Mouse (Mus musculus) gastrocnemius, postnatal 36 days (tissue): Measurements from ENCODE around the gene Pdpk1. TPM values are rescaled to one million over a fixed set of nuclear protein-coding genes. Genes with fewer than 3 reads are reported as not detected.
"Not testable (repeated sequence)": the region's sequence is repeated elsewhere in the genome, so short reads cannot be mapped to it uniquely, and the experiment has no call there.

Experiments
- DNase-seq, 2 experiments: peaks; one replicate each; pipeline ENCODE4 v3.0.0; 2022
- intact Hi-C: fragments of 180-260 bp; cut with DNase I; formaldehyde crosslinking; loops from one replicate; pipeline ENCODE4 v1.15.1; 2025
- total RNA-seq, 2 experiments: library from RNA; stranded (reverse); gene quantifications; 2 replicates each; pipeline ENCODE4 v1.2.3; 2021

Gene Pdpk1
- total RNA-seq, 2 experiments from 2014 or later = 35.5 to 39.9 TPM

DNA sequence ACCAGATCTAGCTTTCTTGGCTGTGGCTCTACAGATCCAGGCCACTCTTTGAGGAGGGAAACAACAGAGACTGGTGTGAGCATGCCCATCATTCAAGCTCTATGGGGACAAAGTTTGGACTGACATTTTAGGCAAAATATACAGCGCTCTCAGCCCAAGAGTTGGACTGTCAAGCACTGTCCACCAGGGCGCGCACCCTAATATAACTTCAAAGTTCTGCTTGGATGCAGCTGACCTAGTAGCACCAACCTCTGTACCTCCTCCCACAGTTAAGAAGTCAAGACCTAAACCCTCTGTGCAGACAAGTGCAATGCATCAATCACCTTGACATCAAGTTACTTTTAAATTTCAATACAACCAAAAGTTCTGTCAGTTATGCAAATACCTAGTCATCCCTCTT, 19.2 kb downstream of the Pdpk1 start:
- no peak for DNase-seq
- intact Hi-C loops = no loop called here

GRCm38 (mm10) chr17:24129246-24129645, 21.5 kb downstream of the Pdpk1 start:
- intact Hi-C loops, DNase-seq: not testable (repeated sequence)

DNA sequence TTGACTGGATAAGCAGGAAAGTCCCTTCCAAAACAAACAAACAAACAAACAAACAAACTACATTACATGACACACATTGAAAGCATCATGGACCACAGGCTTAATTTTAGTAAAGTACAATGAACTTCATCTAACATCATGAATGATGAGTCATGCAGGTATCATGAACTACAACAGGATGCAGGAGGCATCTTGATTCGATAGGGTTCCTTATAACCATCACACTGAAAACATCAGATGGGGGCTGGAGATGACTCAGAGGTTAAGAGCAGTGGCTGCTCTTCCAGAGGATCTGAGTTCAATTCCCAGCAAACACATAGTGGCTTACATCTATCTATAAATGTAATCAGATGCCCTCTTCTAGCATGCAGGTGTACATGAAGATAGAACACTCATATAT, 23.1 kb downstream of the Pdpk1 start:
- DNase-seq = no peak
- intact Hi-C loops = no loop called here

- intact Hi-C loops = no loop called here
- no peak for DNase-seq
These were observed 23.9 kb downstream of the Pdpk1 start for GRCm38 (mm10) chr17:24126801-24127200.

GRCm38 (mm10) chr17:24119446-24119845, 31.3 kb downstream of the Pdpk1 start:
- intact Hi-C loops = no loop called here
- no peak for DNase-seq

- DNase-seq = no peak
- intact Hi-C loops = no loop called here
These were observed 37.7 kb downstream of the Pdpk1 start for GRCm38 (mm10) chr17:24113031-24113430.

DNA sequence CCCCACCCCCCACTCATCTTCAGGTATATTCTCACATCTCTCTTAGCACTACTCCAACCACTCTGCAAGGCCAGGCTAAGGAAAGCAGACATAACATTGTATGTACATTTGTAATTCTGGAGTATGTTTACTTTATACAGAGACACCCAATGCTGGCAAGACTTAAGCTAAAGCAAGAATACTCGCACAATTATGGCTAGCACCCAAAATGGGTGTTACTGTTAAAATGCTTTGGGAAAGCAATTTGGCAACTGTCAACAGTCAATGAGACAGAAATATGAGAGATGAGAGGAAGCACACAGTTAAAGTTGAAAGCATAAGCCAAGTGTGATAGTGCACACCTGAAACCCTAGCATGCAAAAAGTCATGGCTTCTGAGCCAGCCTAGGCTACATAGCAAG, 39.5 kb downstream of the Pdpk1 start:
- no peak for DNase-seq
- intact Hi-C loops = no loop called here

- intact Hi-C loops = no loop called here
- no peak for DNase-seq
These were observed 41.8 kb downstream of the Pdpk1 start for GRCm38 (mm10) chr17:24108896-24109295.

GRCm38 (mm10) chr17:24105111-24105510, 45.6 kb downstream of the Pdpk1 start:
- intact Hi-C loops = no loop called here
- DNase-seq = no peak

- intact Hi-C loops = no loop called here
- no peak for DNase-seq
These were observed 52.4 kb downstream of the Pdpk1 start for GRCm38 (mm10) chr17:24098354-24098753.

- intact Hi-C loops = no loop called here
- no peak for DNase-seq
These were observed 60.1 kb downstream of the Pdpk1 start for GRCm38 (mm10) chr17:24090575-24090974.

DNA sequence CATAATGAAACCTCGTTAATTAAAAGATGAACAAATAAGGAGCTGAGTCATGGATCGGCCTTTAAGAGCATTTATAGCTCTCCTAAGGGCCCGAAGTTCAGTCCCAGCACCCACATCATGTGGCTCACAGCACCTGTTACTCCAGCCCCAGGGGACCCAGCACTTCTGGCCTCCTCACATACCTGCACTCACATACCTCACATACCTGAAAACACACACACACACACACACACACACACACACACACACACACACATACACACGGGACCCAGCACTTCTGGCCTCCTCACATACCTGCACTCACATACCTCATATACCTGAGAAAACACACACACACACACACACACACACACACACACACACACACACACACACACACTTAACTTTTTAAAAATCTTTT, 64.3 kb downstream of the Pdpk1 start:
- intact Hi-C loops, DNase-seq: not testable (repeated sequence)

GRCm38 (mm10) chr17:24084593-24084992, 66.1 kb downstream of the Pdpk1 start:
- no peak for DNase-seq
- intact Hi-C loops = no loop called here

- no peak for DNase-seq
- intact Hi-C loops = no loop called here
These were observed 73.6 kb downstream of the Pdpk1 start for GRCm38 (mm10) chr17:24077101-24077500.

DNA sequence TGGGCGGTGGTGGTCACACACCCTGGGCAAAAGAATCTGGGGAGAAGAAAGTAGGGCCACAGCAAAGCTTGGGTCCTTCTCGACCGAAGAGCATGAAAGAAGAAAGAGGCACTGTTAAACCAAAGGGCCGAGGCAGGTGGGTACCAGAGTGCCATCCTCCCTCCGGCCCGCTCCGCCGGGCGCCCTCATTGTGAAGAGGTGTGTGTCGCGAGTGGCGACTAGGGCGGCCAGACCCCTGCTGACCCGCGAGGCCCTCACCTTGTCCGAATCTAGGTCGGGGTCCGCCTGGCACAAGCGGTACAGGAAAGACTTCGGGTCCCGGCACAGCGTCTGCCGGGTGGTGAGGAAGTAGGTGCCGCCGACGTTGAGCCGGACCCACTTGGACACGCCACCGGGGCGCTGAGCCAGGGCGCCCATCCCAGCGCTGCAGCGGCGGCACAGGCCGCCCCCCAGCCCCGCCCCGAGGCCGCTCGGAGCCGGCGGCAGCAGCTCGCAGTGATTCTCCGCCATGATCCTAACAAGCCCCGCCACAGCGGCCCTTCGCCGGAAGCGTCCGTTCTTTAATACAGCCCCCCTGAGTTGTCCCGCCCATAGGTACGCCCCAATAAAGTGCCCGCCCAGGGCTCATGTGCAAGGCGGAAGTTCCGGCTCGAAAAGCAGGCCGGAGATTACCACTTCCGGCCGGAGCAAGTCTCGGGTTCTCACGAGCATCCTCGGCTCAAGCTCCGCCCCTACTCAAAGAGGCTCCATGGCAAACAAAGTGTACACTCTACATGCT, 77.6 kb downstream of the Pdpk1 start, which contains the start of gene Kctd5:
Gene Kctd5, minus strand, starts transcription at position 567 of the 778 bp plus-strand sequence.
- intact Hi-C loops = no loop called here
- DNase-seq = peak; percentile 90 to 95

DNA sequence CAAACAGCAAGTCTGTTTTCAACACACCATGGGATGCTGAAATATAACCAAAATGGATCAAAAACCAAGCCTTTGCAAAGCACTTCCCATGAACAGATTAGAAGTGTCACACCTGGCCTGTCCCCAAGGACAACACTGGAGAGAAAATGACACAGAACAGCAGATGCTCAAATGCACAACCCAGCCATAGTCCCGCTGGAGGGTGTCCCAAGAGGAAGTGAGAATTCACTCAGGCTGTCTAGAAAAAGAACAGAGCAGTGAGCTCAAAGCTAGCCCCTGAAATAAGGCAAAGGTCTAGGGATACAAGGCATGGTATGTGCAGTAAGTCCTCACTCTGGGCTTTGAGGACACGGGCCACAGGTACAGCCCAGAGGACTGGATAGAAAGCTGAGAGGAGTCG, 81.2 kb downstream of the Pdpk1 start:
- intact Hi-C loops = no loop called here
- DNase-seq = peak in 1 of 2 experiments; percentile 5

GRCm38 (mm10) chr17:24068271-24068670, 82.5 kb downstream of the Pdpk1 start:
- intact Hi-C loops = no loop called here
- DNase-seq = peak in 1 of 2 experiments; percentile 11

- DNase-seq = no peak
- intact Hi-C loops = no loop called here
These were observed 88.1 kb downstream of the Pdpk1 start for GRCm38 (mm10) chr17:24062459-24063155.

- DNase-seq = no peak
- intact Hi-C loops = no loop called here
These were observed 92.9 kb downstream of the Pdpk1 start for GRCm38 (mm10) chr17:24057730-24058245.

DNA sequence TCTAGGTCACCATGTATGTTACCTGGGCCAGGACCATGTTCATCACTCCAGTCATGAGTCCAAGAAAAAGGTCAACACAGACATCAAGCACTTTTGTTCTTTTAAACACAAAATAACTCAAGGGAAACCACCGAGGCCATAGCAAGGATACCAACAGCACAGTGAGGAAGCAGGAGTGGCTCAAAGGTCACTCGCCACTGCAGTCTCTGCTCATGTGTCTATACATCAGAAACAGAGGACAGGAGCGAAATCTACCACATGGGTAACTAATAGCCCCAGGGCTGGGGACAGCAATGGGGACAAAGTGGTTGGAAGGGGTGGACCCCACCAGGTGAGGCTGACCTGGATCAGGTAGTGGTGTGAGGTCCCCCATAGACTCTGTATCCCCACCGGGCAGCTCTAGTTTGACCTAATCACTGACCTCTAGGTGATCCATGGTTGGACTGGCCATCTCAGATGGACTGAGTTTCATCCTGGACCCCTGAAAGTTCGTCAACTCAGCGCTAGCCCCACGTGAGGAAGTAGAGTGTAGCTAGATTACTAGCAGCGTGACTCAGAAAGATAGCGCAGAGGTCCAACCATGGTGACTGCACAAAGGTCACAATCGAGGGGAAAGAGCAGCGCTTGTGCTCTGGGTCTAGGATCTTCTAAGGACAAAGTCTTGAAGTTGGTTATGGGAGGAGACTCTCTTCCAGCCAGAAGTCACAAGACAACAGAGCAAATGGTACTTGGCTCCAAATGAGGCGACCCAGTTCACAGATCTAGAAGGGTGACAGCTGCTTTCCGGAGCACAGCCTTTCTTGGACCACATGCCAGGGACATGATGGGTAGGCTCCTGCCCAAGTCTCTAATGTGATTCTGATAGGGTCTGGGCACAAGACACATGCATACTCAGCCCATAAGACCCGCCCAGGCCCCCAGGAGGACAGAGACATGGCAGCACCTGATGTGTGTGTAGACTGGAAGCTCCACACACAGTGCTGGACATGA, 93.8 kb downstream of the Pdpk1 start:
- intact Hi-C loops = no loop called here
- DNase-seq = no peak
